11 mouse cellular contexts compared by ENCODE assay signal in genomic region chr8:12445926-12446680, GRCm38 (mm10). TPM values are rescaled to one million over a fixed set of nuclear protein-coding genes. Genes with fewer than 3 reads are reported as not detected.
A peak's percentile ranks its signal among the peaks of the same experiment; 100 is the strongest.
DNase-seq lines count a peak whose midpoint lies in the region; ATAC-seq and TF ChIP-seq lines count a peak whose summit lies in the region.
"Had no signal": no experiment of that assay in that cellular context is flagged by ENCODE, and none has a peak within 500 bp of the region (broad histone marks: within the 10 kb centered on the region; RNA-seq: fewer than 3 reads in every experiment).

No protein-coding gene starts in this region.

- no peak for DNase-seq in heart, postnatal 0 days (ENCODE audit: low spot score)
- DNase-seq in heart, adult 8-10 months (ENCODE audit: low spot score), result no peak
- DNase-seq in forebrain, embryonic 11.5 days (ENCODE audit: low spot score), result peak; percentile 60
- no peak for DNase-seq in limb, embryonic 11.5 days (ENCODE audit: low spot score)
- DNase-seq in layer of hippocampus, adult 18-20 months (ENCODE audit: low spot score in 2 of 2), result no peak
- DNase-seq in cerebellum, postnatal 25 days, result no peak
- no peak for DNase-seq in left cerebral cortex, postnatal 14 days (ENCODE audit: low spot score in 2 of 2)
- DNase-seq: cerebellum, adult 18-20 months; lung, adult 18-20 months had no signal

- H3K4me2 ChIP-seq in heart, postnatal 0 days (ENCODE audit: low read depth, low read length), result peak overlapping the region; percentile 33
- peak overlapping the region; percentile 44 for H3K4me2 ChIP-seq in forebrain, embryonic 11.5 days (ENCODE audit: low read depth, low read length, severe bottlenecking)
- H3K4me2 ChIP-seq in limb, embryonic 11.5 days (ENCODE audit: low read depth, severe bottlenecking), result peak overlapping the region; percentile 13; the same call in 1 of the 2 replicates
- peak overlapping the region; percentile 36 for H3K4me2 ChIP-seq in neural tube, embryonic 14.5 days (ENCODE audit: low read depth, low read length)

- WGBS in heart, postnatal 0 days, result 2% methylated on average over 26 of the region's 26 CpGs
- 2% methylated on average over 26 of the region's 26 CpGs for WGBS in forebrain, embryonic 11.5 days
- 1% methylated on average over 26 of the region's 26 CpGs for WGBS in limb, embryonic 11.5 days
- 4% methylated on average over 26 of the region's 26 CpGs for WGBS in neural tube, embryonic 14.5 days

- peaks cover 52% of the 10 kb centered on the region for H3K27me3 ChIP-seq in heart, postnatal 0 days (ENCODE audit: control insufficient read depth, insufficient read depth, low read length)
- H3K27me3 ChIP-seq in forebrain, embryonic 11.5 days (ENCODE audit: control insufficient read depth, insufficient read depth, low read length), result peaks cover 5% of the 10 kb centered on the region; the same call in 1 of the 2 replicates
- H3K27me3 ChIP-seq in limb, embryonic 11.5 days (ENCODE audit: control insufficient read depth, insufficient read depth, low read length), result peaks cover 28% of the 10 kb centered on the region
- peaks cover 15% of the 10 kb centered on the region for H3K27me3 ChIP-seq in neural tube, embryonic 14.5 days (ENCODE audit: control insufficient read depth, insufficient read depth, low read length)

- H3K27ac ChIP-seq in heart, postnatal 0 days (ENCODE audit: low read depth), result no peak overlapping the region
- H3K27ac ChIP-seq in forebrain, embryonic 11.5 days (ENCODE audit: low read depth, low read length), result 0 out of 2 replicates have a peak overlapping the region, but pooled peaks have one; percentile 12
- H3K27ac ChIP-seq in limb, embryonic 11.5 days (replicated peaks; ENCODE audit: low read depth, low read length), result no peak overlapping the region
- H3K27ac ChIP-seq in neural tube, embryonic 14.5 days (ENCODE audit: low read depth, low read length), result no peak overlapping the region

- no peaks in the 10 kb centered on the region for H3K36me3 ChIP-seq in heart, postnatal 0 days (replicated peaks; ENCODE audit: control insufficient read depth, insufficient read depth, low read length)
- H3K36me3 ChIP-seq in forebrain, embryonic 11.5 days (ENCODE audit: control insufficient read depth, insufficient read depth, low read length), result no peaks in the 10 kb centered on the region
- no peaks in the 10 kb centered on the region for H3K36me3 ChIP-seq in limb, embryonic 11.5 days (ENCODE audit: control insufficient read depth, insufficient read depth, low read length)
- no peaks in the 10 kb centered on the region for H3K36me3 ChIP-seq in neural tube, embryonic 14.5 days (ENCODE audit: control insufficient read depth, insufficient read depth, low read length)

- no peak overlapping the region for H3K9ac ChIP-seq in heart, postnatal 0 days (replicated peaks; ENCODE audit: low read depth, low read length)
- peak overlapping the region; percentile 39; the same call in 1 of the 2 replicates for H3K9ac ChIP-seq in forebrain, embryonic 11.5 days (ENCODE audit: low read length)
- H3K9ac ChIP-seq in limb, embryonic 11.5 days (ENCODE audit: low read length), result no peak overlapping the region
- 0 out of 2 replicates have a peak overlapping the region, but pooled peaks have one; percentile 34 for H3K9ac ChIP-seq in neural tube, embryonic 14.5 days (replicated peaks; ENCODE audit: low read depth, low read length)

- no peak for ATAC-seq in heart, postnatal 0 days (ENCODE audit: insufficient read depth, low read depth)
- ATAC-seq in forebrain, embryonic 11.5 days (replicated peaks; ENCODE audit: low FRiP score), result peak; percentile 74
- no peak; the same call in 1 of the 2 replicates for ATAC-seq in limb, embryonic 11.5 days (ENCODE audit: insufficient number of reproducible peaks, low FRiP score, low TSS enrichment, low read depth)
- ATAC-seq in neural tube, embryonic 14.5 days (ENCODE audit: low read depth), result peak; percentile 44; the same call in 1 of the 2 replicates
- ATAC-seq: CD4-positive, CD25-positive, alpha-beta regulatory T cell, adult 4 months had no signal

- peak overlapping the region; percentile 11 for H3K4me3 ChIP-seq in heart, postnatal 0 days (ENCODE audit: low read depth, low read length)
- peak overlapping the region; percentile 7; the same call in 1 of the 2 replicates for H3K4me3 ChIP-seq in forebrain, embryonic 11.5 days (ENCODE audit: low read depth, low read length)
- H3K4me3 ChIP-seq in limb, embryonic 11.5 days (ENCODE audit: low read depth, low read length), result no peak overlapping the region
- H3K4me3 ChIP-seq in neural tube, embryonic 14.5 days (ENCODE audit: low read depth, low read length), result peak overlapping the region; percentile 4; the same call in 1 of the 2 replicates

- TF ChIP-seq CTCF in heart, postnatal 0 days (IDR thresholded peaks at IDR 0.05; ENCODE audit: low read depth), result no peak

- peaks cover 4% of the 10 kb centered on the region; the same call in 1 of the 2 replicates for H3K9me3 ChIP-seq in heart, postnatal 0 days (replicated peaks; ENCODE audit: control insufficient read depth, low read length)
- H3K9me3 ChIP-seq in forebrain, embryonic 11.5 days (ENCODE audit: control insufficient read depth, low read length), result no peaks in the 10 kb centered on the region; the same call in 1 of the 2 replicates
- H3K9me3 ChIP-seq in limb, embryonic 11.5 days (ENCODE audit: control insufficient read depth, low read length), result no peaks in the 10 kb centered on the region
- no peaks in the 10 kb centered on the region for H3K9me3 ChIP-seq in neural tube, embryonic 14.5 days (ENCODE audit: control insufficient read depth, low read length)

- no peak for TF ChIP-seq EP300 in heart, postnatal 0 days (IDR thresholded peaks at IDR 0.05; ENCODE audit: low read depth)

- H3K4me1 ChIP-seq in heart, postnatal 0 days (ENCODE audit: control insufficient read depth, insufficient read depth), result no peaks in the 10 kb centered on the region
- H3K4me1 ChIP-seq in forebrain, embryonic 11.5 days (replicated peaks; ENCODE audit: control insufficient read depth, insufficient read depth, low read length), result peaks cover 10% of the 10 kb centered on the region
- H3K4me1 ChIP-seq in limb, embryonic 11.5 days (ENCODE audit: control insufficient read depth, insufficient read depth, low read length), result 0 out of 2 replicates have a peak, but pooled peaks cover 4% of the 10 kb centered on the region
- peaks cover 5% of the 10 kb centered on the region; the same call in 1 of the 2 replicates for H3K4me1 ChIP-seq in neural tube, embryonic 14.5 days (ENCODE audit: control insufficient read depth, insufficient read depth, low read length)

- intact Hi-C loops in left cerebral cortex, postnatal 14 days (cut with DNase I), result no loop called here

RNA-seq across cellular contexts. Expression of gene Sox1, which starts 51.0 kb away (rescaled TPM):
- total RNA-seq in heart, postnatal 0 days (2014; rRNA removed; ENCODE audit: low replicate concordance), result not detected in 2 replicates
- not detected in 2 replicates for polyA plus RNA-seq in heart, postnatal 0 days (2015; fragmentation: Nextera tagmentation; extraction: Ambion mirVana)
- total RNA-seq in heart, adult 8-10 months (2022), result not detected
- 11.3 and 12.4 TPM in 2 replicates for polyA plus RNA-seq in forebrain, embryonic 11.5 days (2014; fragmentation: Nextera tagmentation; extraction: Ambion mirVana)
- polyA plus RNA-seq in limb, embryonic 11.5 days (2014; fragmentation: Nextera tagmentation; extraction: Ambion mirVana), result not detected in 2 replicates
- 0.93 and 1.1 TPM in 2 replicates for polyA plus RNA-seq in neural tube, embryonic 14.5 days (2014; fragmentation: Nextera tagmentation; extraction: Ambion mirVana)
- total RNA-seq in layer of hippocampus, adult 18-20 months (2021), result 10 to 100 TPM in 1 of 2 experiments, 1 to 10 TPM in 1; 9.6 to 11.3 TPM
- 10 to 100 TPM in 1 of 2 experiments, 1 to 10 TPM in 1; 6.1 to 10.4 TPM for total RNA-seq in left cerebral cortex, postnatal 14 days (2021)
- polyA plus RNA-seq: CD4-positive, CD25-positive, alpha-beta regulatory T cell, adult 4 months had no signal

Comparison
In these comparisons a context has a peak if more than half of its experiments do, and no peak if none do; other contexts are left out.
1. ATAC-seq: peak in forebrain, embryonic 11.5 days (single experiment) and neural tube, embryonic 14.5 days (single experiment); none in heart, postnatal 0 days (single experiment) and limb, embryonic 11.5 days (single experiment).
2. H3K9ac ChIP-seq: peak in forebrain, embryonic 11.5 days (single experiment) and neural tube, embryonic 14.5 days (single experiment); none in heart, postnatal 0 days (single experiment) and limb, embryonic 11.5 days (single experiment).
3. Peak in every context shown above with its lines, with median percentiles within 50 percentile points of each other: H3K4me2 ChIP-seq.